Mouse (Mus musculus): ENCODE measurements around the gene Olfr266. TPM values are rescaled to one million over a fixed set of nuclear protein-coding genes. Genes with fewer than 3 reads are reported as not detected.

Olfr266 gene
- polyA plus RNA-seq (2015; fragmentation: Nextera tagmentation; extraction: Ambion mirVana) = not detected in 2 replicates

GRCm38 (mm10) chr3:106826187-106826586 lies at the start of gene Olfr266:
Olfr266 (minus strand) TSS chr3:106826287.
- WGBS = 89% methylated on average over 1 of the region's 1 CpGs
- Histone ChIP-seq H3K36me3 (no peaks in the 10 kb centered on the region), H3K27me3 (no peaks in the 10 kb centered on the region), H3K9me3 (no peaks in the 10 kb centered on the region), H3K4me3 (replicated peaks) (no peak within 1 kb of the TSS), H3K27ac (no peak within 1 kb of the TSS), H3K9ac (replicated peaks) (no peak within 1 kb of the TSS), H3K4me1 (replicated peaks) (no peaks in the 10 kb centered on the region), H3K4me2 (replicated peaks) (no peak within 1 kb of the TSS)
- ATAC-seq = no peak

GRCm38 (mm10) chr3:106875626-106876025 lies 49.5 kb upstream of the Olfr266 start:
- Histone ChIP-seq H3K27ac (no peak overlapping the region), H3K27me3 (no peaks in the 10 kb centered on the region), H3K4me3 (replicated peaks) (no peak overlapping the region), H3K4me2 (replicated peaks) (no peak overlapping the region), H3K9ac (replicated peaks) (no peak overlapping the region), H3K36me3 (no peaks in the 10 kb centered on the region), H3K4me1 (replicated peaks) (no peaks in the 10 kb centered on the region), H3K9me3 (peaks cover 2% of the 10 kb centered on the region; the same call in 1 of the 2 replicates)
- WGBS = 100% methylated on average over 1 of the region's 1 CpGs
- no peak for ATAC-seq

DNA sequence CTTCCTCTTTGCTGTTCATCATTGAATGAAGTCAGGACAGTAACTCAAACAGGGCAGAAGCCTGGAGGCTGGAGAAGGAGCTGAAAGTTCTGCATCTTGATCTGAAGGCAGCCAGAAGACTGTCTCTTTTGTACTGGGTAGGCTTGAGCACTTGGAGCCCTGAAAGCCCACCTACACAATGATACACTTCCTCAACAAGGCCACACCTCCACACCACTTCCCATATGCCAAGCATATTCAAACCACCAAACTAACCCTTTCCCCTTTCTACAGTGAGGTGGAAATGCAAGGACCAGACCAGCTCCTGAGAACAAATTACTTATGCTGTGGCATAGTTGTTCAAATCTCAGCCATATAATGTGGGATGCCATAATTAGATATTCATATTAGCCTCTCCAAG lies 46.8 kb upstream of the Olfr266 start:
- H3K4me1 ChIP-seq (replicated peaks) = no peaks in the 10 kb centered on the region
- no peak for ATAC-seq
- H3K27me3 ChIP-seq = no peaks in the 10 kb centered on the region
- peaks cover 2% of the 10 kb centered on the region; the same call in 1 of the 2 replicates for H3K9me3 ChIP-seq
- H3K9ac ChIP-seq (replicated peaks) = no peak overlapping the region
- H3K4me3 ChIP-seq (replicated peaks) = no peak overlapping the region
- H3K36me3 ChIP-seq = no peaks in the 10 kb centered on the region
- H3K27ac ChIP-seq = no peak overlapping the region
- no peak overlapping the region for H3K4me2 ChIP-seq (replicated peaks)

DNA sequence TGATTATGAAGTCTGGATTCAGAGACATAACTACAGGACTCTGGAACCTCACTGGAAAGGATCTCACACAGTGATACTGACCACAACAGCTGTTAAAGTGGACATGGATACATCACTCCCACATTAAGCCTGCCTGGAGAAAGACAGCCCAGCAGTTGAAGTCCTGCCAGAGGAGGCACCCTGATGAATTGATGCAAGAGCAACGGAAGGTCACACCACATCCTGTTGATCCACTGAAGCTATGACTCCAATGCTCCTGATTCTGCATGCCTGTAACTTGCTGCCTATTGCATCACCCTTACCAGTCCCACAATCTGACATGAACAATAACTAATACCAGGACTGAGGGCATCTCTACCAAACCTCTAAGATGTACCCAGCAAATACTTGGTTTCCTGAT lies 6.0 kb upstream of the Olfr266 start:
- WGBS = 75% methylated on average over 1 of the region's 1 CpGs
- H3K27ac ChIP-seq = no peak overlapping the region
- peaks cover 3% of the 10 kb centered on the region; the same call in 1 of the 2 replicates for H3K9me3 ChIP-seq
- H3K36me3 ChIP-seq = no peaks in the 10 kb centered on the region
- H3K4me3 ChIP-seq (replicated peaks) = no peak overlapping the region
- H3K9ac ChIP-seq (replicated peaks) = no peak overlapping the region
- no peak overlapping the region for H3K4me2 ChIP-seq (replicated peaks)
- no peaks in the 10 kb centered on the region for H3K27me3 ChIP-seq
- ATAC-seq = no peak
- H3K4me1 ChIP-seq (replicated peaks) = no peaks in the 10 kb centered on the region

DNA sequence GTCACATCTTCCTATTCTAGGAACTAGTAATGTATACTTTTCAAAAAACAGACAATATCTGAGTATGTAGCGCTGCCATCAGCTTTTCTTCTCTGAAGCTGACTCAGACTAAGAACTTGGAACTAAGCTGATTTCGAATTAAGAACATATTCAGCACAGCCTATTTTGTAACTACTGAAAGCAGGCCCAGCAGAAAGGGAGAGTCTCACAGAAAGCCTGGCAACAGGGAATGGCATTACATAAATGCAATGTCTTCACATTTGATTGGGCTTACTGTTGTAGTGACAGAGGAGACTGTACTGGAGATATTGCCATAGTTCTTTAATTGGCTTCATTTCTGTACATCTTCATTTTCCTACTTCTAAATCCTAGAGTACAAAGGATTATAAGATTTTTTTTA lies 8.4 kb downstream of the Olfr266 start:
- Histone ChIP-seq H3K27ac (no peak overlapping the region), H3K27me3 (no peaks in the 10 kb centered on the region)
- WGBS = 82% methylated on average over 2 of the region's 2 CpGs

DNA sequence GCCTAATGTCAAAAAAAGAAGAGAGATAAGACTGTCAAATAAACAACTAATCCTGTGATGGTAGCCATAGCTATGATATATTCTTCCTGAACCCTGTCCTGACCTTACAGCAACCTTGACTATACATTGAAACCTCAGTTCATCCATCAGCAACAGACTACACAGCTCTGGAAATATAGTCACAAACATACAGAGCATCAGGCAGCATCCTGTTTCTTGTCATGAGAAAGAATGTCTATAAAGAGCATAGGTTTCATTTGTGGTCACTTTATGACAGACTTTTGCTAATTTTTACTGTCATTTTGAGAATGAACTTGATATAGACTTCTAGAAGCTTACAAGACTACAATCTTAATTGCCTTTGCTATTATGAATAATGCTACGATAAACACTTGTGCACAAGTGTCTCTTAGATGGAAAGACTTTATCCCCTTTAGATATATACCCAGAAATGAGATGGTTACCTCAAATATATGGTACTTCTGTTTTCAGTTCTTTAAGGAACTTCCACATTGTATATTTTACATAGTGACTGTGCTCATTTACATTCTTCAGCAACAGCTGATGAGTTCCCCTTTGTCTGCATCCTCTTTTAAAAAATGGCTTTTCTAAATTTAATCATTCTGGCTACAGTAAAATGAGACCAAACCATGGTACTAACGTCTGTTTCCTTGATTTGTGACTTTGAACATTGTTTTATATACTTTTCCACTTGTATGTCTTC lies 17.0 kb downstream of the Olfr266 start:
- 71% methylated on average over 2 of the region's 2 CpGs for WGBS
- ATAC-seq = no peak
- Histone ChIP-seq H3K9me3 (no peaks in the 10 kb centered on the region), H3K27me3 (no peaks in the 10 kb centered on the region), H3K4me2 (replicated peaks) (no peak overlapping the region), H3K9ac (replicated peaks) (no peak overlapping the region), H3K36me3 (no peaks in the 10 kb centered on the region), H3K4me1 (replicated peaks) (no peaks in the 10 kb centered on the region), H3K4me3 (replicated peaks) (no peak overlapping the region), H3K27ac (no peak overlapping the region)

More for the DNA sequence above, 8.4 kb downstream of the Olfr266 start:
- Histone ChIP-seq H3K4me3 (replicated peaks) (no peak overlapping the region), H3K9me3 (no peaks in the 10 kb centered on the region), H3K4me1 (replicated peaks) (no peaks in the 10 kb centered on the region), H3K4me2 (replicated peaks) (no peak overlapping the region), H3K36me3 (no peaks in the 10 kb centered on the region), H3K9ac (replicated peaks) (no peak overlapping the region)
- ATAC-seq = no peak

- Histone ChIP-seq H3K4me2 (replicated peaks) (no peak overlapping the region), H3K9ac (replicated peaks) (no peak overlapping the region), H3K4me3 (replicated peaks) (no peak overlapping the region), H3K27ac (no peak overlapping the region), H3K4me1 (replicated peaks) (no peaks in the 10 kb centered on the region), H3K9me3 (no peaks in the 10 kb centered on the region), H3K36me3 (no peaks in the 10 kb centered on the region), H3K27me3 (no peaks in the 10 kb centered on the region)
- ATAC-seq = no peak
These were observed 28.0 kb downstream of the Olfr266 start for GRCm38 (mm10) chr3:106798079-106798478.

DNA sequence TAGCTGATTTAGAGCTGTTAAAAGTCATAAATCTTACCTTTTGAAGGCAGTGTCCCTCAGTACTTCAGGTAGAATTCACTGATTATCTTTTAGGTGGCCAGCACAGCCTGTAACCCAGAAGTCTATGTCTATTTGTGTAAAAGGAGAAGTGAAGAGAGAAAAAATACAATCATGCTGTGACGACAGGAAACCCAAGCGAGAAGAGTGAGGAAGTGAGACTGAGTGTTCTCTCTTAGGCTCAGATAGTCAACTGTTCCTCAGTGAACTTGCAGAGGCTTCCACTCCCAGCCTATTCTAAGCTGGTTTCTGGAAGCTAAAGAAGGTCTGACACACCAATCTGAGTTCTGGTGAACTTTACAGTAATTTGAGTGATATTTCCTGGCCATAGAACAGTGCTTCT lies 36.2 kb downstream of the Olfr266 start, which contains the start of gene Cd53:
TSS of gene Cd53 (minus strand) at position 220 of the 400 bp plus-strand sequence.
- no peak for ATAC-seq
- WGBS = 88% methylated on average over 2 of the region's 2 CpGs

GRCm38 (mm10) chr3:106788440-106788887 lies 37.6 kb downstream of the Olfr266 start:
- no peak for ATAC-seq
- Histone ChIP-seq H3K9ac (replicated peaks) (no peak overlapping the region), H3K36me3 (no peaks in the 10 kb centered on the region), H3K27ac (no peak overlapping the region), H3K4me3 (replicated peaks) (no peak overlapping the region), H3K4me1 (replicated peaks) (no peaks in the 10 kb centered on the region), H3K4me2 (replicated peaks) (no peak overlapping the region), H3K27me3 (no peaks in the 10 kb centered on the region), H3K9me3 (no peaks in the 10 kb centered on the region)
- 67% methylated on average over 2 of the region's 2 CpGs for WGBS

More for the DNA sequence above, 36.2 kb downstream of the Olfr266 start, which contains the start of gene Cd53:
- Histone ChIP-seq H3K27me3 (no peaks in the 10 kb centered on the region), H3K36me3 (no peaks in the 10 kb centered on the region), H3K4me1 (replicated peaks) (no peaks in the 10 kb centered on the region), H3K4me2 (replicated peaks) (no peak within 1 kb of the TSS), H3K4me3 (replicated peaks) (no peak within 1 kb of the TSS), H3K9me3 (no peaks in the 10 kb centered on the region), H3K9ac (replicated peaks) (no peak within 1 kb of the TSS), H3K27ac (no peak within 1 kb of the TSS)

DNA sequence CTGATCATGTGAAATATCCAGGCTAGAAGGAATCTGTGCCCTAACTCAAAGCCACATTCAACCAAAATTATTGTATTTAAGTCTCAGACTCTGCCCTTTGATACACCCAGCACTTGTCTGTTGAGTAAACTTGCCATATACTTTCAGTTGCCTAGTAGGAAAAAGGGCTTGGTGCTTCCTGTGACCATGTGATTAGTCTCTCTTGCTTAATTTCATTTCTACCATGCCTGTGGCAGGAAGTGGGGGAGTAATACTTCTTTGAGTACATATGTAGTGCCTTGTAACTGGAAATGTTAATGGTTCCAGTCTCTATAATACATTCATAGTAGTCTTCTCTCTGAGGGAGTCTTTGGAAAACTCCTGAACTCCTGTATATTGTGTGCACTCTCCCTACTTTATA lies 38.1 kb downstream of the Olfr266 start:
- Histone ChIP-seq H3K4me3 (replicated peaks) (no peak overlapping the region), H3K27me3 (no peaks in the 10 kb centered on the region), H3K4me2 (replicated peaks) (no peak overlapping the region), H3K36me3 (no peaks in the 10 kb centered on the region), H3K9ac (replicated peaks) (no peak overlapping the region), H3K27ac (no peak overlapping the region), H3K4me1 (replicated peaks) (no peaks in the 10 kb centered on the region), H3K9me3 (no peaks in the 10 kb centered on the region)
- ATAC-seq = no peak

- 76% methylated on average over 3 of the region's 3 CpGs for WGBS
- H3K4me2 ChIP-seq (replicated peaks) = no peak overlapping the region
- H3K9ac ChIP-seq (replicated peaks) = no peak overlapping the region
- H3K27ac ChIP-seq = no peak overlapping the region
- no peaks in the 10 kb centered on the region for H3K9me3 ChIP-seq
- H3K4me3 ChIP-seq (replicated peaks) = no peak overlapping the region
- no peaks in the 10 kb centered on the region for H3K36me3 ChIP-seq
- H3K4me1 ChIP-seq (replicated peaks) = no peaks in the 10 kb centered on the region
- no peaks in the 10 kb centered on the region for H3K27me3 ChIP-seq
- no peak for ATAC-seq
These were observed 41.0 kb downstream of the Olfr266 start for GRCm38 (mm10) chr3:106785130-106785529.

- WGBS = 93% methylated on average over 1 of the region's 1 CpGs
- no peaks in the 10 kb centered on the region for H3K36me3 ChIP-seq
These were observed 54.3 kb downstream of the Olfr266 start for GRCm38 (mm10) chr3:106771834-106772233.

More at GRCm38 (mm10) chr3:106771834-106772233, 54.3 kb downstream of the Olfr266 start:
- no peaks in the 10 kb centered on the region for H3K4me1 ChIP-seq (replicated peaks)
- no peak overlapping the region for H3K27ac ChIP-seq
- no peak for ATAC-seq
- no peak overlapping the region for H3K4me3 ChIP-seq (replicated peaks)
- no peak overlapping the region for H3K4me2 ChIP-seq (replicated peaks)
- no peak overlapping the region for H3K9ac ChIP-seq (replicated peaks)
- H3K27me3 ChIP-seq = no peaks in the 10 kb centered on the region
- H3K9me3 ChIP-seq = no peaks in the 10 kb centered on the region

Measured in midbrain, embryonic 13.5 days (tissue).